Mouse (Mus musculus) midbrain, embryonic 16.5 days (tissue): ENCODE measurements around the gene Tmem206. TPM values are rescaled to one million over a fixed set of nuclear protein-coding genes. Genes with fewer than 3 reads are reported as not detected.

Experiments
- ATAC-seq: fragments of 200-750 bp; cut with Nextera tagmentation; 2 replicates; pipeline ENCODE4 v1.8.0; 2017; ENCODE audit warnings: moderate TSS enrichment
- H3K27ac ChIP-seq: fragments of 300-500 bp; sonication (generic); 2 replicates; pipeline ENCODE4 v1.5.1; 2014; ENCODE audit warnings: mild to moderate bottlenecking, low read length, mixed read lengths
- H3K27me3 ChIP-seq: fragments of 300-500 bp; sonication (generic); 2 replicates; pipeline ENCODE4 v1.6.1; 2014; ENCODE audit warnings: low read depth, low read length, mixed read lengths; ENCODE audit not compliant: control insufficient read depth, insufficient read depth
- H3K36me3 ChIP-seq: fragments of 300-500 bp; sonication (generic); 2 replicates; pipeline ENCODE4 v1.6.1; 2014; ENCODE audit warnings: mild to moderate bottlenecking, low read length, moderate library complexity, mixed read lengths; ENCODE audit not compliant: control insufficient read depth, insufficient read depth
- H3K4me1 ChIP-seq: fragments of 300-500 bp; sonication (generic); 2 replicates; pipeline ENCODE4 v1.6.1; 2014; ENCODE audit warnings: mild to moderate bottlenecking, low read length, mixed read lengths; ENCODE audit not compliant: control insufficient read depth, insufficient read depth
- H3K4me2 ChIP-seq: fragments of 300-500 bp; sonication (generic); 2 replicates; pipeline ENCODE4 v1.6.1; 2014; ENCODE audit warnings: mild to moderate bottlenecking, low read length, mixed read lengths
- H3K4me3 ChIP-seq: fragments of 300-500 bp; sonication (generic); 2 replicates; pipeline ENCODE4 v1.5.1; 2014; ENCODE audit warnings: low read depth, mild to moderate bottlenecking, low read length, moderate library complexity, mixed read lengths
- H3K9ac ChIP-seq: fragments of 300-500 bp; sonication (generic); 2 replicates; pipeline ENCODE4 v1.6.1; 2014; ENCODE audit warnings: low read depth, low read length, mixed read lengths
- H3K9me3 ChIP-seq: fragments of 300-500 bp; sonication (generic); replicated peaks from 2 replicates; pipeline ENCODE4 v1.6.1; 2014; ENCODE audit warnings: mild to moderate bottlenecking, low read length, mixed read lengths; ENCODE audit not compliant: control insufficient read depth, poor library complexity, severe bottlenecking
- WGBS: fragments of 180-500 bp; shearing (Covaris S2); extraction: QIAGEN DNeasy Blood & Tissue Kit; methylation state at CpG from one replicate; pipeline ENCODE4 v1.1.7; 2014; 5-methylcytosine and 5-hydroxymethylcytosine counted together
- polyA plus RNA-seq: library from polyadenylated mRNA; unstranded; fragments of >200 nt; fragmentation: Nextera tagmentation; extraction: Ambion mirVana; gene quantifications from 2 replicates; pipeline ENCODE4 v1.2.1, GENCODE M21; 2015

The Tmem206 gene
- polyA plus RNA-seq, 1 experiment from 2014 or later, result 41.0 TPM

DNA sequence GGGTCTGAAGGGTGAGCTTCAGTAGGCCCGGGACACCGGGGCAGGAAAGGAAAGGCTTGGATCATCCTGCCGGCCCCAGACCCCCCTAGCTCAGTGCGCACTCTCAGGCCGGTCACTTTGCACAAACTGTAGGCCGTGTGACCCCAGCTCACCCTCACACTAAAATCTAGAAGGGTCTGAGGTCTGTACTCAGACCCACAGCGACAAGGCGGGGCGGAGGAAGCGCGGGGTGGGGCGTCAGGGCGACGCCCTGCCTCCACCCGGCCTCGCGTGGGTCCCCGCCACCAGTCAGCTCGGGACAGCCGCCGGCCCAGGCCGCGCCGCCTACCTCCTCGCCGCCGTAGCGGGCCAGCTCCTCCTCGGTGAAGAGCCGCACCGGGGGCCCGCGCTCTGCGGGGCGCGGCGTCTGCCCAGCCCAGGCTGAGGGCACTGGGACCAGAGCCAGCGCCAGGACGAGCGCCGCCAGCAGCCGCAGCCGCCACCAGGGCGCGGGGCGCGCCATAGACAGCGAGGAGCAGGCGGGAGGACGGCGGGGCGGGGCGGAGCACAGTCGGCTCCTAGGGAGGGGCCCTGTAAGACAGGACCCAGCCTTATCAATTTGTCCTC, 8.0 kb upstream of the Tmem206 start, which contains the start of gene Nenf:
Gene Nenf, minus strand, starts transcription at position 604 of the 606 bp plus-strand sequence.
- peak within 1 kb of the TSS; percentile 96 for H3K9ac ChIP-seq
- WGBS, result under 1% methylated on average over 48 of the region's 54 CpGs
- peak within 1 kb of the TSS; percentile 73 for H3K4me3 ChIP-seq
- no peaks in the 10 kb centered on the region for H3K36me3 ChIP-seq
- H3K27ac ChIP-seq, result peak within 1 kb of the TSS; percentile 73
- no peaks in the 10 kb centered on the region for H3K27me3 ChIP-seq
- peak within 1 kb of the TSS; percentile 76 for H3K4me2 ChIP-seq
- H3K4me1 ChIP-seq, result peaks cover 7% of the 10 kb centered on the region; the same call in 1 of the 2 replicates
- peak; percentile 88 for ATAC-seq
- no peaks in the 10 kb centered on the region for H3K9me3 ChIP-seq

DNA sequence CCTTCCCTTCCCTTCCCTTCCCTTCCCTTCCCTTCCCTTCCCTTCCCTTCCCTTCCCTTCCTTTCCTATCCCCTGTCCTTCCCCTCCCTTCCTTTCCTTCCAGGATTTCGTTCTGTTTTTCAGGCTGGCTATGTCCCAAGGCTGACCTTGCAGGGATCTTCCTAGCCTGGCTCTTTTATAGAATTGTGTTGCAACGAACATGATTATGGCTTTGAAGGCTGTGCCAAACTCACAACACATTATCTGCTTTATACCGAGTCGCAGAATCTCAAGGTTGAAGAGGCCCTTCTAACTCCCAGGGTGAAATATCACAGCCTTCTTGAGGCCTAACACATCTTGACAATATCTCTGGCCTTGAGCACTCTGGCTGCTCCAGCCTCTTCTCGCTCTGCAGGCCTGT, 7.0 kb upstream of the Tmem206 start:
- H3K9me3 ChIP-seq, result no peaks in the 10 kb centered on the region
- H3K36me3 ChIP-seq, result no peaks in the 10 kb centered on the region
- peaks cover 5% of the 10 kb centered on the region; the same call in 1 of the 2 replicates for H3K4me1 ChIP-seq
- H3K9ac ChIP-seq, result no peak overlapping the region
- H3K4me2 ChIP-seq, result no peak overlapping the region
- H3K27ac ChIP-seq, result no peak overlapping the region
- H3K27me3 ChIP-seq, result no peaks in the 10 kb centered on the region
- WGBS, result 71% methylated on average over 4 of the region's 5 CpGs
- H3K4me3 ChIP-seq, result no peak overlapping the region
- ATAC-seq, result no peak

DNA sequence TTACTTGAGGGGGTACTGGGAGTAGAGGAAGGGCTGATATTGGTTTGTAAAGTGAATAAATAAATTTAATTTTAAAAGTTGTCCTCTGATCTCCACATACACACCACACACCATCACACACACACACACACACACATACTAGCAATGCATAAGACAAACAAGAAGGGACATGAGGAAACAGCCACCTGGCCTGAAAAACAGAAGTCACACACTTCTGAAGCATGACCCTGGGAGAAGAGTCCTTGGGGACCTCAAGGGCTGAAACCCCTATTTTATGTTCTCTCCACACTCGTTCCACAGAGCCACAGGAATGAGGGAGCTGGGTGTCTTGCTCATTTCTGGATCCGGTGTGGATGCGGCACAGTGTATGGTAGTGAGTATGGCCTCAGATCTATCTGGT, 2.3 kb upstream of the Tmem206 start:
- no peak overlapping the region for H3K4me3 ChIP-seq
- no peak for ATAC-seq
- no peaks in the 10 kb centered on the region for H3K36me3 ChIP-seq
- no peak overlapping the region for H3K4me2 ChIP-seq
- WGBS, result 88% methylated on average over 3 of the region's 3 CpGs
- H3K4me1 ChIP-seq, result peaks cover 17% of the 10 kb centered on the region
- H3K9ac ChIP-seq, result no peak overlapping the region
- no peaks in the 10 kb centered on the region for H3K27me3 ChIP-seq
- H3K9me3 ChIP-seq, result no peaks in the 10 kb centered on the region
- H3K27ac ChIP-seq, result no peak overlapping the region

DNA sequence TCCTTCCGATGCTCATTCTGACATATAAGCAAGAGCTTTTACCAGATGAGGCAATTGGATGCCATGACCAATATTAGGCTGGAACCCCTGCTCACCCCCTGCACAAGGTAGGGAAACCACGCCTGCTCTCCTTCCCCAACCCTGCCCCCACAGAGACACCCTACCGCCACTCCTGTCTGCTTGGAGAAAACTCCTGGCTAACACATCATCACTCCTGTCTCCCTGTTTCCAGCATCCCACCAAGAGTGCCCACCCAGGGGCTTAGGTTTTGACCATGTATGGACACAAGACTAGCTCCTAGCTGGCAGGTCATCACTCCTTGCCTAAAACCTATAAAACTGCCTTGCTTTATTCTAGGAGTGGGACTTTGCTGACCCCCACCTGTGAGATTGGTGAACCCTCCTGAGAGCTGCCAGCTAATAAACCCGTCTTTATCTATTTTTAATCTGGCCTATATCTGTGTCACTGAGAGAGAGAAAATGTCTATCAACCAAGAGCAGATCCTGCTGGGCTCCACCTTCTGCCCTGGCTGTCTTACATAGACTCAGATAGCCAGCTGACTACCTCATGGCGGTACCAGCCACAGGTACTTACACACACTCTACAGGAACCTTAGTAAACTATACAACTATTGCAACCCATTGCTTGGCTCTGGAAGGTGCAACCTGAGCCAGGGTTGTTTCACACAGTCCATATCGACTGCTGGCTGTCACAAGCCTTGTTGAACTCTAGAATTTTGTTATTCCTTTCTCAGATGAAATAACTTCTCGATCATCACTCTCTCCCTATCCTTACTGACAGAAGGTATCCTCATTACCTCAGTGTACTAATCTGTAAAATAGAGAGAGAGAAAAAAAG, 750 bp upstream of the Tmem206 start:
- H3K9ac ChIP-seq, result peak overlapping the region; percentile 88; the same call in 1 of the 2 replicates
- H3K4me1 ChIP-seq, result peaks cover 19% of the 10 kb centered on the region
- ATAC-seq, result peak; percentile 16; the same call in 1 of the 2 replicates
- H3K27me3 ChIP-seq, result no peaks in the 10 kb centered on the region
- H3K27ac ChIP-seq, result peak overlapping the region; percentile 92; the same call in 1 of the 2 replicates
- no peaks in the 10 kb centered on the region for H3K9me3 ChIP-seq
- peak overlapping the region; percentile 79; the same call in 1 of the 2 replicates for H3K4me2 ChIP-seq
- no peaks in the 10 kb centered on the region for H3K36me3 ChIP-seq
- peak overlapping the region; percentile 81; the same call in 1 of the 2 replicates for H3K4me3 ChIP-seq
- 87% methylated on average over 7 of the region's 7 CpGs for WGBS

DNA sequence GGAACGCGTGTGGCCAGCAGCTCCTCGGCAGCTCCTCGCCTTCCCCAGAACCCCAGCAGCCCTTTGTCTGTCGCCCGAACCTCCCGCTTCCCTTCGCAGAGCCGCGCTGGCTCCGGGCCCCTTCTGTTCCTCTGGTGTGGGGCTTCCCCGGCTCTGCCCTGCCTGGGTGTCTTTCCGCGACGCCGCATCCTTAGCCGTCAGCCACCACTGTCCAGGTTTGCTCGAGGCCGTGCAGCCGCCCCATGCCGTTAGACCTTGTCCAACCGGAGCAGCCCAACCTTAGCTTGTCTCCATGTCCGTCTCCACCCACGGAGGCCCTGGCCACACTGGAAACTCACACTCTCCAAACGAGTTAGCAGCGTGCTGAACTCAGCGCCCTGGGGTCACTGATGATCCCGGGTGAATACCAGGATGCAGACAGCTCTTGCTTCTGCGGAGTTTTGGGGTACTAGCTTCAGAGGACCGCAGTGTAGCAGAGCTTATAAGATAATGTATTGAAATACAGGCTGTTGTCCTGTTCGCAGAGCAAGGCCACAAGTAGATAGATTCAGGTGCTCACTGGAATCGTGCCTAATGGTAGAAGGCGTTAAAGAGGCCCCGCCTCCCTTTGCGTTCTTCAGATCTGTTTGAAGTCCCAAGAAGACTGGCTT, 646 bp downstream of the Tmem206 start:
- no peaks in the 10 kb centered on the region for H3K9me3 ChIP-seq
- peak overlapping the region; percentile 92 for H3K27ac ChIP-seq
- under 1% methylated on average over 33 of the region's 35 CpGs for WGBS
- H3K4me1 ChIP-seq, result peaks cover 19% of the 10 kb centered on the region
- peak overlapping the region; percentile 79 for H3K4me2 ChIP-seq
- H3K4me3 ChIP-seq, result peak overlapping the region; percentile 81
- peak; percentile 77 for ATAC-seq
- no peaks in the 10 kb centered on the region for H3K36me3 ChIP-seq
- H3K27me3 ChIP-seq, result no peaks in the 10 kb centered on the region
- H3K9ac ChIP-seq, result peak overlapping the region; percentile 88

DNA sequence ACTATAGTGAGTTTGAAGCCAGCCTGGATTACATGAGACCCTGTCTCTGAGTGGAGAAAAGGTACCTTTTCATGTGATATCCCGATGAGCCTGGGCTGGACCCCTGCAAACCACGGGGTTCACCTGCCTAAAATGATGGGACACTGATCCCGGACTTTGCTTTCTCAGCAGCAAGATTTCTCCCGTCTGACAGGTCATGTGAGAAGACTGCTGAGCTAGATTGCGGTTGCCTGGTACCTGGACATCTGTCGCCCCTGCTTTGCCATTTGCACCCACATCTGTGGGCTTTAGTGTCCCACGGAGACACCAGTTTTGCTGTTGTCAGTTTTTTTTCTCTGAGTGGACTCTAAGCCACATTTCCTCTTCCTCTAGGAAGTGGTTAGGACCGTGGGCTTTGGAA, 1.5 kb downstream of the Tmem206 start:
- no peak for ATAC-seq
- Histone ChIP-seq H3K4me1 (peaks cover 19% of the 10 kb centered on the region), H3K4me2 (peak overlapping the region; percentile 79), H3K4me3 (peak overlapping the region; percentile 81), H3K9me3 (no peaks in the 10 kb centered on the region), H3K27me3 (no peaks in the 10 kb centered on the region), H3K9ac (peak overlapping the region; percentile 88), H3K27ac (no peak overlapping the region), H3K36me3 (0 out of 2 replicates have a peak, but pooled peaks cover 2% of the 10 kb centered on the region)
- WGBS, result 81% methylated on average over 8 of the region's 8 CpGs

DNA sequence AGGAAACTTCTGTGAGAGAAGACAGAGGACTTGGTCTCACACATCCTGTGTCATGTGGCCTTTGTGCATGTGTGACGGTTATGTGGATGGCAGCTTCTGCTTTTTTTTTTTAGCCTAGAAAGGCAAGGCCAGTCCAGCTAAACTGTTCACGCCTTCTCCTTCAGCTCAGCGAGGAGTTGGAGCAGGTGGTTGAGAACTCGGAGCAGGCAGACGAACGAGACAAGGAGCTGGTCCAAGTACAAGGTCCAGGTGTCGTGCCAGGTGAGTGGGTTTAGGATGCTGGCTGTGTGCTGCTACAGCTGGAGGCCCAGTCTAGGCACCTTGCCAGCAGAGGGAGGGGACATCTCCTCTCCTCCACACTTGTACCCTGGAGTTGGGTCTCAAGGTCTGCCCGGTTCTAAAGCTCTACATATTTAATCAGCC, 2.3 kb downstream of the Tmem206 start:
- H3K36me3 ChIP-seq, result peaks cover 4% of the 10 kb centered on the region; the same call in 1 of the 2 replicates
- ATAC-seq, result no peak
- no peaks in the 10 kb centered on the region for H3K9me3 ChIP-seq
- H3K27me3 ChIP-seq, result no peaks in the 10 kb centered on the region
- H3K4me2 ChIP-seq, result peak overlapping the region; percentile 79
- H3K4me1 ChIP-seq, result peaks cover 19% of the 10 kb centered on the region
- H3K9ac ChIP-seq, result peak overlapping the region; percentile 88; the same call in 1 of the 2 replicates
- H3K27ac ChIP-seq, result no peak overlapping the region
- H3K4me3 ChIP-seq, result no peak overlapping the region
- 75% methylated on average over 8 of the region's 8 CpGs for WGBS

DNA sequence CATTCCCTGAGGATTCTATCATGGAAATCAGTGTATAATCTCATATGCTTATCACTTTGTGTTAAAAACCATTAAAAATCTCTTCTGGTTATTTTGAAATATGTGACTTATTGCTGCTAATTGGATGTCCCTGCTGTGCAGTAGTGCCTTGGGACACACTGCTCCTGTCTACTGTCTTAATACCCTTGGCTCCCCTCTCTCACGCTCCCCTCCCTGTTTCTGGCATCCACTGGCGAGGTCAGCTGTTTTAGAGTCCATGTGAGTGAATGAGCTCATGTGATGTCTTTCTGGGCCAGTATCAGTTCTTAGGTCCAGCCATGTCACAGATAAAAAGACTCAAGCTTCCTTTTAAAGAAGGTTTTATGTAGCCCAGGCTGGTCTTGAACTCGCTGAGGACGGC, 4.6 kb downstream of the Tmem206 start:
- Histone ChIP-seq H3K36me3 (peaks cover 8% of the 10 kb centered on the region; the same call in 1 of the 2 replicates), H3K9me3 (no peaks in the 10 kb centered on the region), H3K4me2 (no peak overlapping the region), H3K4me1 (peaks cover 19% of the 10 kb centered on the region), H3K9ac (no peak overlapping the region), H3K4me3 (no peak overlapping the region), H3K27me3 (no peaks in the 10 kb centered on the region), H3K27ac (no peak overlapping the region)
- 86% methylated on average over 4 of the region's 4 CpGs for WGBS
- ATAC-seq, result no peak
